Mouse (Mus musculus): ENCODE data around the gene Kirrel.
"Not testable (repeated sequence)": the region's sequence is repeated elsewhere in the genome, so short reads cannot be mapped to it uniquely, and the experiment has no call there.

Gene Kirrel

GRCm38 (mm10) chr3:87131694-87132347 is 42.7 kb downstream of the Kirrel start:
- DNase-seq, result no peak

GRCm38 (mm10) chr3:87130933-87131332 is 43.6 kb downstream of the Kirrel start:
- no peak for DNase-seq

- no peak for DNase-seq
Measured at GRCm38 (mm10) chr3:87123795-87124194, 50.8 kb downstream of the Kirrel start.

GRCm38 (mm10) chr3:87118214-87118613 is 56.3 kb downstream of the Kirrel start:
- DNase-seq, result no peak

GRCm38 (mm10) chr3:87117632-87118031 is 56.9 kb downstream of the Kirrel start:
- DNase-seq, result no peak

GRCm38 (mm10) chr3:87115726-87116540 is 58.6 kb downstream of the Kirrel start:
- no peak for DNase-seq

GRCm38 (mm10) chr3:87115271-87115670 is 59.3 kb downstream of the Kirrel start:
- DNase-seq, result no peak

GRCm38 (mm10) chr3:87114801-87115200 is 59.7 kb downstream of the Kirrel start:
- DNase-seq, result no peak

- not testable (repeated sequence) for DNase-seq
Measured at GRCm38 (mm10) chr3:87113881-87114280, 60.7 kb downstream of the Kirrel start.

- no peak for DNase-seq
Measured at GRCm38 (mm10) chr3:87112264-87112663, 62.3 kb downstream of the Kirrel start.

- no peak for DNase-seq
Measured at GRCm38 (mm10) chr3:87104856-87105255, 69.7 kb downstream of the Kirrel start.

GRCm38 (mm10) chr3:87102346-87102745 is 72.2 kb downstream of the Kirrel start:
- DNase-seq, result no peak

GRCm38 (mm10) chr3:87100911-87101310 is 73.6 kb downstream of the Kirrel start:
- DNase-seq, result no peak

- no peak for DNase-seq
Measured at GRCm38 (mm10) chr3:87097969-87098946, 76.3 kb downstream of the Kirrel start.

- no peak for DNase-seq
Measured at GRCm38 (mm10) chr3:87097205-87097604, 77.3 kb downstream of the Kirrel start.

- DNase-seq, result no peak
Measured at GRCm38 (mm10) chr3:87093718-87094117, 80.8 kb downstream of the Kirrel start.

- DNase-seq, result peak in 1 of 2 experiments; percentile 17
Measured at GRCm38 (mm10) chr3:87089694-87090565, 84.6 kb downstream of the Kirrel start.

- no peak for DNase-seq
Measured at GRCm38 (mm10) chr3:87087146-87087545, 87.4 kb downstream of the Kirrel start.

- DNase-seq, result no peak
Measured at GRCm38 (mm10) chr3:87082235-87082634, 92.3 kb downstream of the Kirrel start.

GRCm38 (mm10) chr3:87079751-87080150 is 94.8 kb downstream of the Kirrel start:
- no peak for DNase-seq

GRCm38 (mm10) chr3:87079301-87079700 is 95.2 kb downstream of the Kirrel start:
- DNase-seq, result no peak

GRCm38 (mm10) chr3:87077681-87078080 is 96.9 kb downstream of the Kirrel start:
- no peak for DNase-seq

Measured in thymus, adult 18-20 months (tissue).